Mouse (Mus musculus) layer of hippocampus, adult 8-10 months (tissue): ENCODE results near the gene Fosb. TPM values are rescaled to one million over a fixed set of nuclear protein-coding genes. Genes with fewer than 3 reads are reported as not detected.
A peak's percentile ranks its signal among the peaks of the same experiment; 100 is the strongest.
"Not testable (repeated sequence)": the region's sequence is repeated elsewhere in the genome, so short reads cannot be mapped to it uniquely, and the experiment has no call there.

ENCODE experiments used
- DNase-seq, 2 experiments: peaks; one replicate each; pipeline ENCODE4 v3.0.0; 2022; ENCODE audit warnings: low spot score in 2 of 2
- total RNA-seq, 4 experiments: library from RNA; stranded (reverse); gene quantifications; 2 replicates each; pipeline ENCODE4 v1.2.4; 2022

Fosb gene
- total RNA-seq, 4 experiments from 2014 or later = 5.4 to 13.8 (median 10.7) TPM

- DNase-seq = no peak
Observed at GRCm38 (mm10) chr7:19282791-19283405, 27.0 kb downstream of the Fosb start.

GRCm38 (mm10) chr7:19282385-19282784, 27.5 kb downstream of the Fosb start, which contains the start of gene Rtn2:
TSS of gene Rtn2 (plus strand) at chr7:19282624.
- DNase-seq = peak; percentile 67 to 72

GRCm38 (mm10) chr7:19281680-19282304, 28.1 kb downstream of the Fosb start:
- DNase-seq = not testable (repeated sequence)

- no peak for DNase-seq
Observed at GRCm38 (mm10) chr7:19279581-19280114, 30.2 kb downstream of the Fosb start, which contains the start of gene Ppm1n. TSS of gene Ppm1n (minus strand) at chr7:19280064.

- DNase-seq = no peak
Observed at GRCm38 (mm10) chr7:19279052-19279451, 30.8 kb downstream of the Fosb start.

GRCm38 (mm10) chr7:19276253-19276652, 33.6 kb downstream of the Fosb start:
- no peak for DNase-seq

GRCm38 (mm10) chr7:19272173-19272764, 37.6 kb downstream of the Fosb start:
- DNase-seq = no peak

- DNase-seq = peak; percentile 69 to 78
Observed at GRCm38 (mm10) chr7:19271238-19272172, 38.3 kb downstream of the Fosb start, which contains the start of gene Vasp. TSS of gene Vasp (minus strand) at chr7:19271817.

GRCm38 (mm10) chr7:19270509-19271237, 39.2 kb downstream of the Fosb start:
- no peak for DNase-seq

- DNase-seq = no peak
Observed at GRCm38 (mm10) chr7:19269721-19270441, 40.0 kb downstream of the Fosb start.

- no peak for DNase-seq
Observed at GRCm38 (mm10) chr7:19268993-19269681, 40.7 kb downstream of the Fosb start.

GRCm38 (mm10) chr7:19267051-19267450, 42.8 kb downstream of the Fosb start:
- no peak for DNase-seq

- DNase-seq = no peak
Observed at GRCm38 (mm10) chr7:19265928-19266822, 43.7 kb downstream of the Fosb start.

GRCm38 (mm10) chr7:19265147-19265546, 44.7 kb downstream of the Fosb start:
- no peak for DNase-seq

- DNase-seq = no peak
Observed at GRCm38 (mm10) chr7:19258336-19258735, 51.5 kb downstream of the Fosb start.

GRCm38 (mm10) chr7:19257390-19258022, 52.3 kb downstream of the Fosb start:
- DNase-seq = peak; percentile 38 to 62

- no peak for DNase-seq
Observed at GRCm38 (mm10) chr7:19256567-19256966, 53.3 kb downstream of the Fosb start.

- DNase-seq = no peak
Observed at GRCm38 (mm10) chr7:19255395-19255794, 54.5 kb downstream of the Fosb start.
